Mouse (Mus musculus): ENCODE measurements around the gene Unc80.

DNA sequence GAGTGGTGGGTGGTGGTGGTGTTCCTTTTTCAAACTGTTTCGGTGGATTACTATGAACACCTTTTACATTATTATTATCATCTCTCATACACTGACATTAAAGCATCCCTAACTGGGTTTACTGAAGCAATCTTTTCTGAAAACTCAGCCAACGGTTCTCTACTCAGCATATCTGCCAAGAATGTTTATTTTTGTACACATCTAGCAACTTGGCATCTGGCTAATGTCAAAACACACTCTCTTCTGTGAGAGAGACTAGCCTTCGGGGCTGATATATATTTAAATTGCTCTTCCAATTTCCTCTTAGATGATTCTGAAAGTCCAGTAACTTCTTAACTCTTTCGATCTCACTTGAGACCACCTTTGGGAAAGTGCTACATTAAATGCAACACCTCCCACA, 7.3 kb upstream of the Unc80 start:
- TF ChIP-seq CTCF (IDR thresholded peaks at IDR 0.05; ENCODE audit: control insufficient read depth, insufficient read depth, insufficient replicate concordance, low read depth, low read length) (no peak), POLR2A (IDR thresholded peaks at IDR 0.05; ENCODE audit: control insufficient read depth, low read depth, low read length) (no peak)

Data from testis, adult 2 months (tissue).